Mouse (Mus musculus) spleen, embryonic (tissue): ENCODE results near the gene Tmsb15b2.
"Not testable (repeated sequence)": the region's sequence is repeated elsewhere in the genome, so short reads cannot be mapped to it uniquely, and the experiment has no call there.

Experiments used
- CTCF ChIA-PET: fragments of 350-600 bp; sonication (Branson Sonifier 250); formaldehyde crosslinking; loops from one replicate; lab custom pipeline; 2022; lab: Charles Lee

Tmsb15b2 gene

GRCm38 (mm10) chrX:136975397-136975796, at the start of gene Tmsb15b2:
Tmsb15b2 (minus strand) TSS chrX:136975497.
- CTCF ChIA-PET: not testable (repeated sequence)

GRCm38 (mm10) chrX:137019310-137019709, 44.0 kb upstream of the Tmsb15b2 start:
- CTCF ChIA-PET: no interaction called here

GRCm38 (mm10) chrX:137017668-137018067, 42.4 kb upstream of the Tmsb15b2 start:
- CTCF ChIA-PET: no interaction called here

GRCm38 (mm10) chrX:137015099-137015709, 39.9 kb upstream of the Tmsb15b2 start:
- CTCF ChIA-PET: no interaction called here

GRCm38 (mm10) chrX:136996256-136996655, 21.0 kb upstream of the Tmsb15b2 start:
- CTCF ChIA-PET: no interaction called here

- CTCF ChIA-PET: no interaction called here
Measured at GRCm38 (mm10) chrX:136993641-136994040, 18.3 kb upstream of the Tmsb15b2 start.

GRCm38 (mm10) chrX:136992978-136993547, 17.8 kb upstream of the Tmsb15b2 start, which contains the start of gene Zcchc18:
Zcchc18 (plus strand) TSS chrX:136993155.
- CTCF ChIA-PET: no interaction called here

GRCm38 (mm10) chrX:136992191-136992965, 17.1 kb upstream of the Tmsb15b2 start:
- CTCF ChIA-PET: no interaction called here

GRCm38 (mm10) chrX:136991274-136991673, 16.0 kb upstream of the Tmsb15b2 start:
- CTCF ChIA-PET: interaction anchor here (0.9 kb wide), 1 partner anchor 19 kb away, joined by 3 read pairs; no protein-coding TSS in a partner anchor

- CTCF ChIA-PET: no interaction called here
Measured at GRCm38 (mm10) chrX:136986039-136986438, 10.7 kb upstream of the Tmsb15b2 start.

GRCm38 (mm10) chrX:136978616-136979015, 3.3 kb upstream of the Tmsb15b2 start:
- CTCF ChIA-PET: no interaction called here

- CTCF ChIA-PET: no interaction called here
Measured at GRCm38 (mm10) chrX:136976424-136977084, 1.3 kb upstream of the Tmsb15b2 start, which contains the start of the genes Tmsb15l and Tmsb15b1. Tmsb15l (minus strand) TSS chrX:136976869. Tmsb15b1 (minus strand) TSS chrX:136976874.

- CTCF ChIA-PET: no interaction called here
Measured at GRCm38 (mm10) chrX:136959688-136960087, 15.6 kb downstream of the Tmsb15b2 start.

GRCm38 (mm10) chrX:136958300-136958699, 17.0 kb downstream of the Tmsb15b2 start:
- CTCF ChIA-PET: not testable (repeated sequence)

- CTCF ChIA-PET: not testable (repeated sequence)
Measured at GRCm38 (mm10) chrX:136957583-136958279, 17.6 kb downstream of the Tmsb15b2 start.

GRCm38 (mm10) chrX:136937985-136938384, 37.3 kb downstream of the Tmsb15b2 start:
- CTCF ChIA-PET: no interaction called here

GRCm38 (mm10) chrX:136927031-136927430, 48.3 kb downstream of the Tmsb15b2 start, which contains the start of gene H2bfm:
H2bfm (plus strand) TSS chrX:136927325.
- CTCF ChIA-PET: no interaction called here

- CTCF ChIA-PET: no interaction called here
Measured at GRCm38 (mm10) chrX:136925863-136926262, 49.4 kb downstream of the Tmsb15b2 start.
